Mouse (Mus musculus) forebrain, embryonic 16.5 days (tissue): Measurements from ENCODE around the gene Ywhae. TPM values are rescaled to one million over a fixed set of nuclear protein-coding genes. Genes with fewer than 3 reads are reported as not detected.
A peak's percentile ranks its signal among the peaks of the same experiment; 100 is the strongest.

ENCODE experiments used
- ATAC-seq: fragments of 200-750 bp; cut with Nextera tagmentation; 2 replicates; pipeline ENCODE4 v1.8.0; 2017; ENCODE audit warnings: mild to moderate bottlenecking, moderate library complexity
- H3K27ac ChIP-seq: fragments of 300-500 bp; sonication (generic); 2 replicates; pipeline ENCODE4 v1.5.1; 2014; ENCODE audit warnings: low read length, control low read depth
- H3K27me3 ChIP-seq: fragments of 300-500 bp; sonication (generic); replicated peaks from 2 replicates; pipeline ENCODE4 v1.6.1; 2014; ENCODE audit warnings: low read length; ENCODE audit not compliant: control insufficient read depth, insufficient read depth
- H3K36me3 ChIP-seq: fragments of 300-500 bp; sonication (generic); 2 replicates; pipeline ENCODE4 v1.6.1; 2014; ENCODE audit not compliant: control insufficient read depth, insufficient read depth
- H3K4me1 ChIP-seq: fragments of 300-500 bp; sonication (generic); replicated peaks from 2 replicates; pipeline ENCODE4 v1.6.1; 2014; ENCODE audit warnings: low read length; ENCODE audit not compliant: control insufficient read depth, insufficient read depth
- H3K4me2 ChIP-seq: fragments of 300-500 bp; sonication (generic); 2 replicates; pipeline ENCODE4 v1.6.1; 2014; ENCODE audit warnings: mild to moderate bottlenecking, low read length, control low read depth
- H3K4me3 ChIP-seq: fragments of 300-500 bp; sonication (generic); replicated peaks from 2 replicates; pipeline ENCODE4 v1.5.1; 2014; ENCODE audit warnings: mild to moderate bottlenecking, low read length, control low read depth
- H3K9ac ChIP-seq: fragments of 300-500 bp; sonication (generic); replicated peaks from 2 replicates; pipeline ENCODE4 v1.6.1; 2014; ENCODE audit warnings: low read depth, low read length, control low read depth
- H3K9me3 ChIP-seq: fragments of 300-500 bp; sonication (generic); 2 replicates; pipeline ENCODE4 v1.6.1; 2016; ENCODE audit warnings: low read length; ENCODE audit not compliant: control insufficient read depth
- WGBS: fragments of 180-500 bp; shearing (Covaris S2); extraction: QIAGEN DNeasy Blood & Tissue Kit; methylation state at CpG from one replicate; pipeline ENCODE4 v1.1.7; 2014; 5-methylcytosine and 5-hydroxymethylcytosine counted together
- polyA plus RNA-seq: library from polyadenylated mRNA; unstranded; fragments of >200 nt; fragmentation: Nextera tagmentation; extraction: Ambion mirVana; gene quantifications from 2 replicates; pipeline ENCODE4 v1.2.1, GENCODE M21; 2015

The Ywhae gene
- polyA plus RNA-seq, 1 experiment from 2014 or later = 1,407 TPM

DNA sequence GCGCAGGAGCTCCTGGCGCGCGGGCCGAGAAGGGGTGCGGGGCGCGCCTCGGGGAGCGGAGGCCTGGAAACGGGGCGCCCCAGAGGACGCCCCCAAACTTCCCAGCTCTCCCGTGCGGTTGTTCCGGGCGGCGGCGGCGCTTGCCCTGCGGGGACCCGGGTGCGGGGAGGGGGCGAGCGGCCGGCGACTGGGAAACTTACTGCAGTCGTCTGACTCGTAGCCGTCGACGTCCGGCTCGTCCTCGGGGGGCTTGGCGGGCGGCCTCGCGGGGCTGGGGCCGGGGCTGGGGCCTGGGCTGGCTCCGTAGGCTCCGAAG, 62.6 kb downstream of the Ywhae start:
- peak; percentile 16; the same call in 1 of the 2 replicates for ATAC-seq
- peak overlapping the region; percentile 61 for H3K4me2 ChIP-seq
- H3K27ac ChIP-seq = no peak overlapping the region
- H3K9me3 ChIP-seq = no peaks in the 10 kb centered on the region
- H3K36me3 ChIP-seq = no peaks in the 10 kb centered on the region
- peaks cover 26% of the 10 kb centered on the region for H3K27me3 ChIP-seq
- peaks cover 8% of the 10 kb centered on the region for H3K4me1 ChIP-seq
- peak overlapping the region; percentile 57 for H3K9ac ChIP-seq
- H3K4me3 ChIP-seq = peak overlapping the region; percentile 58
- WGBS = 2% methylated on average over 27 of the region's 42 CpGs

DNA sequence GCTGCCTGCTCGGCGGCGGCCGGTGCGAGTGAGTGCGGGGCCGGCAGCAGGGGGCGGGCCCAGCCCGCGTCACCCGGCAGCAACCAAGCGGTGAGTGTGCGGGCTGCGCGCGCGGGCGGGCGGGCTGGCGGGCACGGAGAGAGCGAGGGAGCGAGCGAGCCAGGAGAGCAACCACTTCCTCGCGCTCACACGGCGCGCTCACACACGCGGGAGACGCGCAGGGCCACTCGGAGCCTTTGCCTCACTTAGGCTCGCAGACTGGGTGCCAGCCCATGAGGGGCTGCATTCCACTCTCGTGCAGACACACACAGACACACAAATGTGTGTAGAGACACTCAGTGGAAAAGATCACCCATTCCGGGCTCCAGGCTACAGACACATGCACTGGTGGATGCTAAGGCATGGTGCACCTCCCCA, 63.4 kb downstream of the Ywhae start, which contains the start of gene Doc2b:
Doc2b (minus strand) TSS at position 21 of the 417 bp plus-strand sequence.
- no peaks in the 10 kb centered on the region for H3K9me3 ChIP-seq
- H3K27me3 ChIP-seq = peaks cover 26% of the 10 kb centered on the region
- H3K4me3 ChIP-seq = peak within 1 kb of the TSS; percentile 58
- H3K4me2 ChIP-seq = peak within 1 kb of the TSS; percentile 61
- peak within 1 kb of the TSS; percentile 57 for H3K9ac ChIP-seq
- peak; percentile 95 for ATAC-seq
- H3K27ac ChIP-seq = no peak within 1 kb of the TSS
- H3K4me1 ChIP-seq = peaks cover 8% of the 10 kb centered on the region
- no peaks in the 10 kb centered on the region for H3K36me3 ChIP-seq
- WGBS = 5% methylated on average over 30 of the region's 37 CpGs

DNA sequence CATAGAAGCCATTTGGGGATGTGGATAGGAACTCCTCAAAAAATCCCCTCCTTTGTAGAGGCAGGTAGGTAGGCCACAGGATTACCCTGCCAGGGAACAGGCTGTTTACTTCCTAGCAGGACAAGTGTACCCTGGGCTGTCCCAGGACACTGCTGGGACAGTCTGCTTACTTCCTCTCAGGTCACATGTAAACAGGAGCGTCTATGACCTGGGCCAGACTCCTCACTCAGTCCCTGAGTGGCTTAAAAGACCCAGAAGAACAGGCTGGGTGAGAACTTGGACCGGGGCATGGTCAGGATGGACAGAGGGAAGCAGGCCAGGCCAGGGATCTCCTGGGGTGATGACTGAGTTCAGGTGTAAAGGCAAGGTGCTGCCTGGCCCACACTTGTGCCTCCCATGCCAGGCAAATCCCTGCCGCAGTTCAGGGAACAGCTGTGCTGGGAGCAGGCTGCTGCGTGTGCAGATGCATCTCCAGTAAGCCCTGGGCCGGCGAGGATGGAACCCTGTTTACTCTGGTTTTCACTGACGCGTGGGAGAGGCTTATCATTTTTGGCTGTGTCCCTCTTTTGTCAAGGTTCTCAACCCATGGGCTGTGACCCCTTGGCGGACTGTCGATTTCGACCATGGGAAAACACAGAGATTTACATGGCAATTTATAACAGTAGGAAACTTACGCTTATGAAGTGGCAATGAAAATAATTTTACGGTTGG, 64.0 kb downstream of the Ywhae start:
- H3K27me3 ChIP-seq = peaks cover 26% of the 10 kb centered on the region

DNA sequence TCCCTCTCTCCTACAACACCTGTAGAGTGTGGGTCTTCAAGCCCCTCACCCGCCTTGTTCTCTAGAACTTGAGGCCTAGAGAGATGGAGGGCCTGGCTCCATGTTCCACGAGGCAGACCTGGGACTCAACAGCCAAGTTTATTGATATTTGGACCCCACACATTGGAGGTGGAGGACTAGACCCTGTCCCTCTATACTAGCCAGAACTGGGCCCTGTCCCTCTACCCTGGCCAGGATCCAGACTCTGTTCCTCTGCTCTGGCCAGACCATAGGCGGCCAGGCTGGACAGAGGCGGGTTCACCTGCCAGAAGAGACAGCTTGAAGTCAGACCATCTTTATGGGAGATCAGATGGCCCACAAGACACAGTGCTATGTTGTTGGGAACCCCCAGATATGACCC, 68.7 kb downstream of the Ywhae start:
- H3K4me1 ChIP-seq = no peaks in the 10 kb centered on the region
- no peak overlapping the region for H3K27ac ChIP-seq
- H3K9ac ChIP-seq = no peak overlapping the region
- H3K4me3 ChIP-seq = no peak overlapping the region
- no peaks in the 10 kb centered on the region for H3K36me3 ChIP-seq
- no peak for ATAC-seq
- H3K9me3 ChIP-seq = no peaks in the 10 kb centered on the region
- WGBS = 81% methylated on average over 4 of the region's 4 CpGs
- H3K4me2 ChIP-seq = no peak overlapping the region
- peaks cover 5% of the 10 kb centered on the region for H3K27me3 ChIP-seq

More for the DNA sequence above, 64.0 kb downstream of the Ywhae start:
- H3K4me3 ChIP-seq = peak overlapping the region; percentile 58
- no peaks in the 10 kb centered on the region for H3K36me3 ChIP-seq
- H3K27ac ChIP-seq = no peak overlapping the region
- ATAC-seq = no peak
- no peak overlapping the region for H3K9ac ChIP-seq
- 72% methylated on average over 13 of the region's 13 CpGs for WGBS
- H3K4me1 ChIP-seq = peaks cover 8% of the 10 kb centered on the region
- H3K4me2 ChIP-seq = peak overlapping the region; percentile 61; the same call in 1 of the 2 replicates
- no peaks in the 10 kb centered on the region for H3K9me3 ChIP-seq

DNA sequence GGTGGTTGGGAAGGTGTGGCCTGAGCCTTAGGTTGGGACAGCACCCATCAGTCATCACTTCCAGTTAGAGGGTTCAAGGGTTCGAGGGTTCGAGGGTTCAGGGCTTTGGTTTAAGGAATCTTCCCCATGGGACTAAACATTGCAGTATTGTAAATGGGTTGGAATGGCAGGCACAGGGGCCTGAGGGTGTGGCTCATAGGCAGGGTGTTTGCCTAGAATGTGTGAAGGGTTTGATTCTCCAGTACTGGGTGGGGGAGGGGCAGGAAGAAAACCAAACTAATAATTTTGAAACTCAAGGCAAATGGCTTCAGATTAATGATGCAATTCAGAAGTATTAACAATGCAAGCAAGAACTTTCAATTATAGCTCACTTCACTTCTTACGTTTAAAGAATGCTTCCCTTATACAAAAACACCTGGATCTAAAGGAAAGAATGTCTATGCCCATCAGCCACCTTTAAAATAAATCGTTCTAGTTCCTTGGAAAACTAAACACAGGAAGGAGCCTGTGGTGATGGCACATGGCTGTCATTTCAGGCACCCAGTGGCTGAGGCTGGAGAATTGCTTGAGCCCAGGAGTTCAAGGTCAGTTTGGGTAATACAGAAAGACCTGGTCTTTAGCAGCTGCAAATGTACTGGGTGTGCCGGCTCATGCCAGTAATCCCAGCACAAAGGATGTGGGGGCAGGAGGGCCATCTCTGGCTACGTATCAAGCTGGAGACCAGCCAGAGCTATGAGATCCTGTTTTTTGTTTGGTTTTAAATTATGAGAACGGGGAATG, 69.3 kb downstream of the Ywhae start:
- H3K4me1 ChIP-seq = no peaks in the 10 kb centered on the region
- no peak overlapping the region for H3K27ac ChIP-seq
- no peak overlapping the region for H3K4me2 ChIP-seq
- no peaks in the 10 kb centered on the region for H3K9me3 ChIP-seq
- H3K4me3 ChIP-seq = no peak overlapping the region
- no peak for ATAC-seq
- H3K9ac ChIP-seq = no peak overlapping the region
- no peaks in the 10 kb centered on the region for H3K36me3 ChIP-seq
- H3K27me3 ChIP-seq = no peaks in the 10 kb centered on the region
- WGBS = 65% methylated on average over 7 of the region's 7 CpGs

DNA sequence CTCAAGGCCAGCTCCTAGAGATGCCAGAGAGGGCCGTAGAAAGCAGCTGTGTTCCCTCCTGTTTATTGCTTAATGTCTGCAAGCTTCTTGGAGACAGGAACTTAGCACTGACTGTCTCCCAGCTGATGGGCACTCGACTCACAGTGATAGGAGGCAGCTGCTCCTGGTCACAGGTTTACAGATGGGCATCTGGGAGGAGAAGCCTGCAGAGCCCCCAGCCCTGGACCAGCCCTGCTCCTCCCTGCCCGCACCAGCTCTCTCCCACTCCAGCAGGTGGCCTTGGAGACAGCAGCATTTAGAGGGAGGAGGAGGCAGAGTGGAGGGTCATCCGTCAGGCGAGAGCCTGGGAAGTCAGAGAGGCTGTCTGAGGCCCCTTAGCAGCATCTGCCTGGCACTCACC, 74.8 kb downstream of the Ywhae start:
- 57% methylated on average over 5 of the region's 5 CpGs for WGBS

DNA sequence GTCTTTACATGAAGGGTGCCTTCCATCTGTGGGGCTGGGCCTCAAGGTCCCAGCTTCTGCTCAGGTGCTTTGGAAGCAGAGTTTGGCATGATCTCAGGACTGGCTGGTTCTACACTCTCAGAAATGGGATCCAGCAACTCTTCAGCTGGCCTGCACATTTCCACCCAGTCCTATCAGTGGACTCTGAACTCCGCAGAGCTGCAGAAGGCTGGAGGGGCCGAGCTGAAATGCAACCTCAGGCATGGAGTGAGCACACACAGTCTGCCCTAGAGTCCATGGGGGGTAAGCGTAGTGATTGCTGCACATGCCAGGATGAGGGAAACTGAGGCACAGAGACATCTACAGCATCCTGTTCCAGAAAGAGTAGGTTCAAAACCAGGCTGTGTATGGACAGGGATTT, 77.9 kb downstream of the Ywhae start:
- Histone ChIP-seq H3K9me3 (no peaks in the 10 kb centered on the region), H3K36me3 (no peaks in the 10 kb centered on the region), H3K4me2 (no peak overlapping the region), H3K27me3 (no peaks in the 10 kb centered on the region), H3K9ac (no peak overlapping the region), H3K4me1 (no peaks in the 10 kb centered on the region), H3K4me3 (no peak overlapping the region), H3K27ac (no peak overlapping the region)
- no peak for ATAC-seq
- 97% methylated on average over 3 of the region's 3 CpGs for WGBS

More for the DNA sequence above, 74.8 kb downstream of the Ywhae start:
- Histone ChIP-seq H3K27ac (no peak overlapping the region), H3K36me3 (no peaks in the 10 kb centered on the region), H3K9me3 (no peaks in the 10 kb centered on the region), H3K4me3 (no peak overlapping the region), H3K4me2 (no peak overlapping the region), H3K27me3 (no peaks in the 10 kb centered on the region), H3K9ac (no peak overlapping the region), H3K4me1 (no peaks in the 10 kb centered on the region)
- no peak for ATAC-seq

DNA sequence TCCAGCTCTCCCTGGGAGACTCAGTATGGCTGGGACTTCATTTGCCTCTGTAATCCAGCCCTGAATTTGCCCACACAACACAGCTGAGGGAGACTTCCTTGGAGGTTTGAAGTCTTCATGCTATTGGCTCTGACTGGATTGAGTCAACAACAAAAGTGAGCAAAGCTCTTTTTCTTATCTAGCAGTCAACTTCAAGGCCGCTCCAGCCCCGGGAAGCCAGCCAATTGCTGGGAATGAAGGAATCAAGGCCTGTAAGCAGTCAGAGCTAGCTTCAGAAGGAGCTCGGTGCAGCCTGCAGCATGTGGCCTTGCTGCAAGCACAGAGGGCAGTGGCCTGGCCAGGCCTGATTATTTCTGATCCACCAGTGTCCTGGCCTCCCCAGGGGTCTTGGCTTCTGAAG, 79.2 kb downstream of the Ywhae start:
- ATAC-seq = no peak
- Histone ChIP-seq H3K36me3 (no peaks in the 10 kb centered on the region), H3K4me3 (no peak overlapping the region), H3K4me2 (no peak overlapping the region), H3K4me1 (no peaks in the 10 kb centered on the region), H3K9ac (no peak overlapping the region), H3K27ac (no peak overlapping the region), H3K9me3 (no peaks in the 10 kb centered on the region), H3K27me3 (no peaks in the 10 kb centered on the region)
- 24% methylated on average over 3 of the region's 3 CpGs for WGBS

DNA sequence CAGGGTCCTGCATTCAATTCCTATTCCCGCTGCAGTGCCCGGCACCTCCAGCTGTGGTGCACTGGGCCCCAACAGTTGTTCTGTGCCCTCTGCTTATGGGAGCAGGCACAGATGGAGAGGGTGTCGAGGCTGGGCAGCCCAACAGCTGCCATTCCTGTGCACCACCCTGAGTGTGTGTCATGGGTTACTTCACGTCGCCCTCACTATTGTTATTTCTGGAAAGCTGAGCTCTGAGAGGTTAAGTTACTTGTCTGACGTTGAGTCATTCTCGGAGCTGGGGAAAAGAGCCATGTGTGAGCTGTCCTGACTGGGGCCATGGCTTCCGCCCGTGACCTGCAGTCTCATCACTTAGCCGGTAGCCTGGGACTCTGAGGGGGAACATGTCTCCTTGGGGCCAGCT, 80.4 kb downstream of the Ywhae start:
- 69% methylated on average over 10 of the region's 10 CpGs for WGBS
- no peaks in the 10 kb centered on the region for H3K27me3 ChIP-seq
- ATAC-seq = no peak

More for the DNA sequence above, 80.4 kb downstream of the Ywhae start:
- H3K9me3 ChIP-seq = no peaks in the 10 kb centered on the region
- H3K4me3 ChIP-seq = no peak overlapping the region
- no peak overlapping the region for H3K27ac ChIP-seq
- H3K4me2 ChIP-seq = no peak overlapping the region
- H3K36me3 ChIP-seq = no peaks in the 10 kb centered on the region
- no peaks in the 10 kb centered on the region for H3K4me1 ChIP-seq
- H3K9ac ChIP-seq = no peak overlapping the region
